Mouse (Mus musculus) heart, postnatal 25 days (tissue): ENCODE measurements around the gene Cdc42bpg. TPM values are rescaled to one million over a fixed set of nuclear protein-coding genes. Genes with fewer than 3 reads are reported as not detected.

Experiments used
- DNase-seq: peaks from one replicate; pipeline ENCODE4 v3.0.0; 2022; ENCODE audit warnings: low spot score
- intact Hi-C: fragments of 180-260 bp; cut with DNase I; formaldehyde crosslinking; loops from one replicate; pipeline ENCODE4 v1.15.1; 2025
- microRNA-seq: library from miRNA; unstranded; fragments of <30 nt; microRNA quantifications from one replicate; pipeline ENCODE4 v1.2.0, GENCODE M21; 2022
- total RNA-seq, 2 experiments: library from RNA; stranded (reverse); gene quantifications; 2 replicates each; pipeline ENCODE4 v1.2.3; 2021

Gene Cdc42bpg
- total RNA-seq, 2 experiments from 2014 or later = 9.4 to 12.0 TPM

DNA sequence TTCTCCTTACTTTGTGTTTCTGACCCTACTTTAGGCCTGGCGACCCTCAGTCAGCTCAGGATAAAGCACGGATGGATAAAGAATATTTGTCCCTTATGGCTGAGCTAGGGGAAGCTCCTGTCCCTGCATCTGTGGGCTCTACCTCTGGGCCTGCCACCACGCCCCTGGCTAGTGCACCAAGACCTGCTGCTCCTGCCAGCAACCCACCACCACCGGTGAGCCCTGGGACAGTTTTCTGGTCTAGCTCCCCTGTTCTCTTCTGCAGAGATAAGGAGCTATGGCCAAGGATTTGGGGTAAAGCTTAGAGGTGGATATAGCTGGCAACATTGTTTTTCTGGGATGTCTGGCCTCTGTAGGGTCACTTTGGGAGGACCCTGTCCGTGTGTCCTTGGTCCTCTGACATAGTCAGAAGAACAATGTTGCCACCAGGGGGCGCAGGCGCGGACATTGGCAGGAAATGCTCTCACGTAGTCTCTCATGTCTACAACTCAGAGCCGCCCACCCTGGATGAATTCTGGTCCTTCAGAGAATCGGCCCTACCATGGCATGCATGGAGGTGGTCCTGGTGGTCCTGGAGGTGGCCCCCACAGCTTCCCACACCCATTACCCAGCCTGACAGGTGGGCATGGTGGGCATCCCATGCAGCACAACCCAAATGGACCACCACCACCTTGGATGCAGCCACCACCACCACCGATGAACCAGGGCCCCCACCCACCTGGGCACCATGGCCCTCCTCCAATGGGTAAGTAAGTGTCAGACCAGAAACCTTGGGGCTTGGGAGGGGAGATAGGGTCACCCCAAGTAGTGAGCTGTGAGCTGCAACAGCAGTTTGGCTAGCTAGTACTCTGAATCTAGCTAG, 67.5 kb downstream of the Cdc42bpg start:
- DNase-seq = peak; percentile 58
- intact Hi-C loops = loop anchor here (2.0 kb wide), 2 partner anchors 23 to 79 kb away; no protein-coding TSS in a partner anchor

DNA sequence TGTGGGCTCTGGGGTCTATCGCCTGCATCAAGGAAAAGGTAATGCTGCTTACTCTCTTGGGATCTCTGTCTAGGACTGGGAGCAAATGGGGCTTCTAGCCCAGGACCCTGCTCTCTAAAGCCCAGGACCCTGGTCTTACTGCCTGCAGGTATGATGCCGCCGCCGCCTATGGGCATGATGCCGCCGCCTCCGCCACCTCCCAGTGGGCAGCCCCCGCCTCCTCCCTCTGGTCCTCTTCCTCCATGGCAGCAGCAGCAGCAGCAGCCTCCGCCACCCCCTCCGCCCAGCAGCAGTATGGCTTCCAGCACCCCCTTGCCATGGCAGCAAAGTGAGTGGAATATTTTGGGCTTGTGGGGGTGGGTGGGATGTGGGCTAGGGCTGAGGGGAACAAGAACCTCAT, 68.3 kb downstream of the Cdc42bpg start:
- intact Hi-C loops = loop anchor here (2.0 kb wide), 1 partner anchor 22 kb away; no protein-coding TSS in a partner anchor
- no peak for DNase-seq

Small RNA genes lying within 50 kb of the gene (microRNA-seq; reads per million reads assigned to microRNA genes)
- 32.5 reads per million, percentile 43 among the genes with 10 or more reads in this experiment for gene Mir192
- 24.2 reads per million, percentile 39 among the genes with 10 or more reads in this experiment for gene Mir194-2
- gene Mir6989 = 1.1 reads per million

Other genes starting within 250 kb of the Cdc42bpg start
- gene Mrpl49, start 248.7 kb upstream of the Cdc42bpg start, total RNA-seq = 10 to 100 TPM; 39.0 to 39.2 TPM
- 100 to 1,000 TPM; 499 to 563 TPM for gene Fau, start 248.6 kb upstream of the Cdc42bpg start, total RNA-seq
- gene Znhit2, start 245.3 kb upstream of the Cdc42bpg start, total RNA-seq = 10 to 100 TPM; 11.9 to 12.4 TPM
- 1 to 10 TPM; 4.2 to 5.1 TPM for gene Tm7sf2, start 238.1 kb upstream of the Cdc42bpg start, total RNA-seq
- 10 to 100 TPM; 23.0 to 25.3 TPM for gene Vps51, start 229.2 kb upstream of the Cdc42bpg start, total RNA-seq
- gene Tmem262, start 226.4 kb upstream of the Cdc42bpg start, total RNA-seq = not detected
- gene Gm28374, start 224.2 kb upstream of the Cdc42bpg start, total RNA-seq = not detected
- 10 to 100 TPM; 16.4 to 19.4 TPM for gene Zfpl1, start 221.5 kb upstream of the Cdc42bpg start, total RNA-seq
- under 1 TPM; 0.21 to 0.42 TPM for gene Cdca5, start 221.5 kb upstream of the Cdc42bpg start, total RNA-seq
- gene AC131692.1, start 212.0 kb upstream of the Cdc42bpg start, total RNA-seq = not detected
- not detected for gene Naaladl1, start 200.7 kb upstream of the Cdc42bpg start, total RNA-seq
- 1 to 10 TPM; 7.9 to 8.5 TPM for gene Sac3d1, start 187.8 kb upstream of the Cdc42bpg start, total RNA-seq
- gene Snx15, start 178.2 kb upstream of the Cdc42bpg start, total RNA-seq = 10 to 100 TPM; 13.7 to 15.1 TPM
- gene Batf2, start 165.5 kb upstream of the Cdc42bpg start, total RNA-seq = under 1 TPM; 0.78 to 0.87 TPM
- 10 to 100 TPM; 54.4 to 58.4 TPM for gene Arl2, start 164.9 kb upstream of the Cdc42bpg start, total RNA-seq
- not detected for gene Majin, start 122.1 kb upstream of the Cdc42bpg start, total RNA-seq
- not detected for gene Gpha2, start 80.1 kb upstream of the Cdc42bpg start, total RNA-seq
- gene Ppp2r5b, start 70.6 kb upstream of the Cdc42bpg start, total RNA-seq = 10 to 100 TPM; 33.6 to 38.0 TPM
- gene Atg2a, start 64.8 kb upstream of the Cdc42bpg start, total RNA-seq = 10 to 100 TPM; 22.0 to 22.2 TPM
- 100 to 1,000 TPM; 119 to 139 TPM for gene Ehd1, start 29.7 kb upstream of the Cdc42bpg start, total RNA-seq
- 10 to 100 TPM; 12.4 to 14.5 TPM for gene Men1, start 28.5 kb downstream of the Cdc42bpg start, total RNA-seq
- gene Map4k2, start 34.7 kb downstream of the Cdc42bpg start, total RNA-seq = 10 to 100 TPM; 42.6 to 44.3 TPM
- gene Sf1, start 57.2 kb downstream of the Cdc42bpg start, total RNA-seq = 10 to 100 TPM; 76.1 to 88.8 TPM
- gene Pygm, start 77.9 kb downstream of the Cdc42bpg start, total RNA-seq = 1,000 to 10,000 TPM; 1,128 to 1,145 TPM
- gene Rasgrp2, start 92.9 kb downstream of the Cdc42bpg start, total RNA-seq = 10 to 100 TPM; 43.2 to 55.2 TPM
- gene Nrxn2, start 112.3 kb downstream of the Cdc42bpg start, total RNA-seq = 1 to 10 TPM; 3.4 to 4.4 TPM
- gene Slc22a12, start 236.6 kb downstream of the Cdc42bpg start, total RNA-seq = not detected